Mouse (Mus musculus): ENCODE results near the gene Cachd1.

DNA sequence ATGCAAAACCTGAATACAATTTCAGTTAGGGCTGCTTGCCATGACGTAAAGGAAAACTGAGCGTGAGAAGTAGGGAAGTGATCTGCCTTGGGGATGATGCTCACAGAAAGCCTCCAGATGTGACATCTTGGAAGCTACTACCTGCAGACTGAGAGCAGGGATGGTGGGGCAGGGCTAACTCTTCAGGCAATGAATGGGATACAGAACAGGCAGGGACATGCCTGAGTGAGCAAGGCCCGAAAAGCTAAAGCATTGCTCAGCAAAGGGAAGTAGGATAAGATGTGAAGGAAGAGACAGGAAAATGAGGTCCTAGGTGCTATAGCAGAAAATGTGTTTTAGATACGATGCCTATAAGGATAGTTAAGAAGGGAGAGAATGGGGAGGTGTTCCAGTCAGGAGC lies 232.6 kb downstream of the Cachd1 start:
- TF ChIP-seq CTCF (IDR thresholded peaks at IDR 0.05; ENCODE audit: insufficient read depth, low read depth, low read length) (no peak), POLR2A (IDR thresholded peaks at IDR 0.05; ENCODE audit: insufficient read depth, low read depth, low read length) (no peak)
